Mouse (Mus musculus) bone marrow macrophage, adult 2 months (primary cell): ENCODE data around the gene Fis1. TPM values are rescaled to one million over a fixed set of nuclear protein-coding genes. Genes with fewer than 3 reads are reported as not detected.
A peak's percentile ranks its signal among the peaks of the same experiment; 100 is the strongest.

Experiments
- H3K27ac ChIP-seq: 2 replicates; pipeline ENCODE4 v1.5.1; 2012; ENCODE audit warnings: low read depth, low read length; ENCODE audit not compliant: insufficient read depth
- H3K4me1 ChIP-seq: 2 replicates; pipeline ENCODE4 v1.6.1; 2012; ENCODE audit warnings: low read length; ENCODE audit not compliant: control insufficient read depth, insufficient read depth
- H3K4me3 ChIP-seq: 2 replicates; pipeline ENCODE4 v1.5.1; 2012; ENCODE audit warnings: mild to moderate bottlenecking, low read length, moderate library complexity; ENCODE audit not compliant: insufficient read depth
- CTCF ChIP-seq: IDR thresholded peaks from 2 replicates; pipeline ENCODE4 v1.5.1; 2012; ENCODE audit warnings: low read depth, mild to moderate bottlenecking, low read length, moderate library complexity
- POLR2A ChIP-seq: IDR thresholded peaks from 2 replicates; pipeline ENCODE4 v1.6.1; 2012; ENCODE audit warnings: mild to moderate bottlenecking, low read depth, low read length, borderline replicate concordance
- polyA plus RNA-seq: library from polyadenylated mRNA; stranded (reverse); fragments of >200 nt; gene quantifications from 2 replicates; pipeline ENCODE4 v1.2.4, GENCODE M21; 2012; ENCODE audit not compliant: missing spikeins, insufficient read depth, insufficient read length

Fis1 gene
- polyA plus RNA-seq, 1 experiment: 149 TPM

GRCm38 (mm10) chr5:136953440-136953951 is 421 bp downstream of the Fis1 start:
- Histone ChIP-seq H3K4me1 (peaks cover 25% of the 10 kb centered on the region), H3K27ac (peak overlapping the region; percentile 76), H3K4me3 (peak overlapping the region; percentile 92)
- no peak for TF ChIP-seq POLR2A

DNA sequence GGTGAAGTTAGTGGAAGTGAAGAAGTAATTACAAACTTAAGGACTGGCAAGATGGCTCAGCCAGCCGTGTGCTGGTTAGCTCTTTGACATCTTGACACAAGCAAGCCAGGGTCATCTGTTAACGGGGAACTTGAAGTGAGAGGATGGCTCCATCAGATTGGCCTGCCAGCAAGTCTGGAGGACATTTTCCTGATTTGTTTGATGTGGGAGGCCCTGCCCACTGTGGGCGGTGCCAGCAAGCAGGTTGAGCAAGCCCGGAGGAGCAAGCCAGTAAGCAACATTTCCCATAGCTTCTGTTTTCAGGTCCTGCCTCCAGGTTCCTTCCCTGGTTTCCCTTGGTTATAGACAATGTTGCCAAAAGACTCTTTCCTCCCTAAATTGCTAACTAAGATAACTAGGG is 2.5 kb downstream of the Fis1 start:
- no peak overlapping the region for H3K4me3 ChIP-seq
- peaks cover 22% of the 10 kb centered on the region for H3K4me1 ChIP-seq
- TF ChIP-seq CTCF: no peak
- TF ChIP-seq POLR2A: no peak
- H3K27ac ChIP-seq: no peak overlapping the region

GRCm38 (mm10) chr5:136957250-136957649 is 4.2 kb downstream of the Fis1 start:
- H3K4me1 ChIP-seq: peaks cover 26% of the 10 kb centered on the region
- no peak for TF ChIP-seq POLR2A
- TF ChIP-seq CTCF: no peak
- no peak overlapping the region for H3K4me3 ChIP-seq
- no peak overlapping the region for H3K27ac ChIP-seq

GRCm38 (mm10) chr5:136958991-136959605 is 6.0 kb downstream of the Fis1 start:
- H3K27ac ChIP-seq: no peak overlapping the region
- H3K4me3 ChIP-seq: no peak overlapping the region
- H3K4me1 ChIP-seq: peaks cover 25% of the 10 kb centered on the region
- TF ChIP-seq POLR2A (no peak), CTCF (no peak)

DNA sequence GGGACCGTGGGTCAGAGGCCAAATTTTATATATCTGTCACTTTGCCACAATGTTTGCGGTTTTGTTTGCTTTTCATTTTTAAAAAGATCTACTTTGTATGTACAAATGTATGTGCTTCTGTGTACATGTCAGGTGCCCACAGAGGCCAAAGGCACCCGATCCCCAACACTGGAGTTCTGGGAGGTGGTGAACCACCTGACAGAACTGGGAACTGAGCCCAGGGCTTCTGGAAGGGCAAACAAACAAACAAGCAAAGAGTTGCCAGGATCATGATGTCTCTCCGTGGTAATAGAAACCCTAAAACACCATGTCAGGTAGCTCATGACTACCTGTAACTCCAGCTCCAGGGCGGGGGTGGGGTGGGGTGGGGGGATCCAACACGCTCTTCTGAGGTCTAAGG is 7.0 kb downstream of the Fis1 start:
- Histone ChIP-seq H3K27ac (no peak overlapping the region), H3K4me3 (no peak overlapping the region), H3K4me1 (peaks cover 17% of the 10 kb centered on the region)
- no peak for TF ChIP-seq CTCF
- no peak for TF ChIP-seq POLR2A

- no peak for TF ChIP-seq POLR2A
- TF ChIP-seq CTCF: no peak
- H3K27ac ChIP-seq: peak overlapping the region; percentile 32
- H3K4me1 ChIP-seq: peaks cover 10% of the 10 kb centered on the region; the same call in 1 of the 2 replicates
- peak overlapping the region; percentile 92 for H3K4me3 ChIP-seq
These were observed 8.4 kb downstream of the Fis1 start for GRCm38 (mm10) chr5:136961334-136961982.

GRCm38 (mm10) chr5:136961983-136962461 is 8.9 kb downstream of the Fis1 start:
- Histone ChIP-seq H3K4me3 (peak overlapping the region; percentile 92), H3K27ac (peak overlapping the region; percentile 88), H3K4me1 (peaks cover 8% of the 10 kb centered on the region; the same call in 1 of the 2 replicates)
- TF ChIP-seq POLR2A (no peak), CTCF (no peak)

DNA sequence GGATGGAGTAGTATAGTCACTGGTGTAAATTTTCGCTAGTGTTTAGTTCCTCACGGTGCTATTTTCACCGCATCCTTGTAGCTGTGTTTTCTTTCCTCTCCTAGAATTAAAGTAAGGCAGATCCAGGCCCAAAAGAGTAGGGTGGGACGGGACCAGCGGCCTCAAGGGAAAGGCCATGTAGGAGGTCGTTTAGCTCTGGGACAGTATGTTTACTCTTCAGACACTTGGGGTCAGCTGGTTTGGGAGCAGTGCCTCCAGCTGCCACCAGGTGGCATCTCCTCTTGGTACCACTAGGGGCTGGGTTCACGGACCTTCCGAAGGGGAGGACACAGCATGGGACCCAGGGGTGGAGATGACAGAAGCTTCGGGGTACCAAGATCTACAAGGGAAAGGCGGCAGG is 9.4 kb downstream of the Fis1 start:
- Histone ChIP-seq H3K4me3 (peak overlapping the region; percentile 92), H3K27ac (peak overlapping the region; percentile 88), H3K4me1 (peaks cover 8% of the 10 kb centered on the region; the same call in 1 of the 2 replicates)
- peak; percentile 81 for TF ChIP-seq CTCF
- TF ChIP-seq POLR2A: no peak

GRCm38 (mm10) chr5:136962966-136963540 is 10.0 kb downstream of the Fis1 start:
- TF ChIP-seq CTCF: no peak
- TF ChIP-seq POLR2A: no peak
- Histone ChIP-seq H3K4me1 (peaks cover 8% of the 10 kb centered on the region; the same call in 1 of the 2 replicates), H3K4me3 (peak overlapping the region; percentile 92), H3K27ac (no peak overlapping the region)

- TF ChIP-seq CTCF (no peak), POLR2A (no peak)
- Histone ChIP-seq H3K27ac (no peak overlapping the region), H3K4me3 (no peak overlapping the region), H3K4me1 (peaks cover 8% of the 10 kb centered on the region; the same call in 1 of the 2 replicates)
These were observed 12.1 kb downstream of the Fis1 start for GRCm38 (mm10) chr5:136965210-136965609.
